Mouse (Mus musculus) adrenal gland (tissue): ENCODE measurements around the gene Gtf3c3.

Source experiments
- intact Hi-C: fragments of 180-260 bp; cut with DNase I; formaldehyde crosslinking; loops from one replicate; pipeline ENCODE4 v1.15.1; 2025
- long read RNA-seq, 2 experiments: library from polyadenylated mRNA; unstranded; transcript quantifications; one replicate each; pipeline ENCODE4 v2.0.0; 2020; ENCODE audit warnings: borderline replicate concordance in 1 of 2; ENCODE audit not compliant: insufficient replicate concordance in 1 of 2

Gene Gtf3c3
- long read RNA-seq, experiment 1, full-length matches to known transcripts, result 8 of 12 reads
- long read RNA-seq, experiment 1, partial matches to known transcripts, result 3 of 12 reads
- long read RNA-seq, experiment 1, other reads (novel, unspliced or antisense), result 1 of 12 reads
- long read RNA-seq, experiment 2, partial matches to known transcripts, result 1 of 1 reads
- long read RNA-seq, experiment 2, other reads (novel, unspliced or antisense), result 0 of 1 reads

DNA sequence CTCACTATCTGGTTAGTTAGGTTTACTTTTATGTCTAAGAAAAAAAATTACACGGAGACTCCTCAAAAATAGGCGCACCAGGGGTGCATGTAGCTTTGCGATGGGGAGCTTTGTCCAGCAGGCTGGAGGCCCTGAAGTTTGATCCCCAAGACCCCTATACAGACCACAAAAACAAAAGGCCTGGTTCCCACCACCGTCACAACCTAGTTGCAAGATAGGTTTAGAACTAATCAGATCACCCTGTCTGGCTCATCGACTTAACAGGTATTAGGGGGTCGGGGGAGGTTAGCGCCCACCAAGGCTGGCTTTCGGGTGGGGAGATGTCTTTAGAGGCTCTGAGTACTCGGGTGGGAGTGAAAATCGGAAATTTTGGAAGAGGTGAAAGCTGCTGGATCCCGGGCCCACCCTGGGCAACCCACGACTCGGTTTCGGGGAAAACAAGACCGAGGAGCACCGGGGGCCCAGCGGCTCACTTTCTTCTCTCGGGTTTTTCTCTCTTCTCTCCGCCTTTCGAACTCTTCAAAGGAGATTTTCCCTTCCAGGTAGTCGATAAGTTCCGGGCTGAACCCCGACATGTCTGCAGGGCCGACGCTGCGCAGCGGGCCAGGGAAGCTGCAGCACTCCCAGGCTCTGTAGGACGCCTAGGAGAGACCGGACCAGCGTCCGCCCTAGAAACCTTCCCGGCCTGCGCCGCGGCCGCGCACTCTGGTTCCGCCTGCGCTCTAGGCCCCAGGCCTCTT, at the start of gene Gtf3c3:
Gene Gtf3c3, minus strand, starts transcription at position 632 of the 740 bp plus-strand sequence.
- intact Hi-C loops, result no loop called here

GRCm38 (mm10) chr1:54484744-54485420, 46.1 kb upstream of the Gtf3c3 start:
- intact Hi-C loops, result no loop called here

DNA sequence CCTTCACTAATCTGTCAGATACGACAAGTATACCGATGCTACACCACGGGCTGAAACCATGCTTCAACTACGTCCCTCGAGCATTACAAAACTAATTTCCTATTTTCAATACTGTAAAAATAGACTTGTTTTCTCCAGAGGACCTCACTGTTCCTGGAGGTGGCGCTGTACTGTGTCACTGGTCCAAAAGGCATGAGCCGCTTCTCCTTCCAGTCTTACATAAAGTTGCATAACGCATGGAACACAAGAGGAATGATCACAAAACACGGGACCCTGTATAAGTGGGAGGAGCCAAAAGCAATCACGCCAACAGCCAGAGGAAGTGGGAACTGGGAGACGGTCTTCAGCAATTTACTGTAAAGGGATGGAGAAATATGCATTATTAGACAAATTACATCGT, 41.7 kb upstream of the Gtf3c3 start:
- intact Hi-C loops, result no loop called here

DNA sequence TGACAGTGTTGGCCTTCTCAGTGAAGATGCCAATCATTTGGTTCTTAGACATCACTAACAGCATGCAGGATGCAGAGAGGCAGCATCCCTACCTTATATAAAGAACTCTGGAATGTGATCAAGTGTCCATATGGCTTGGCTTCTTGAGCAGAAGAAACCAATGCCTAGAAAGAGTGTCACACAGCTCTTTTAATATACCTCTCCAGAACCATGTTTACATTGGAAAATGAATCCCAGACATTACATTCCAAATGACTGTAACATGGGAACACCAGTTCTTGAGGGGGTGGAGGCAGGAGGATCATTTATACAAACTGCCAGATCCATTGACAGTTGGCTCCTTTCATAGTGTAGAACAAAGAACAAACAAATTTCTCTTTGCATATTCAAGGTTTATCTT, 29.9 kb upstream of the Gtf3c3 start:
- intact Hi-C loops, result no loop called here

- intact Hi-C loops, result no loop called here
These were observed 28.6 kb upstream of the Gtf3c3 start for GRCm38 (mm10) chr1:54467366-54467765.

GRCm38 (mm10) chr1:54452116-54452515, 13.3 kb upstream of the Gtf3c3 start:
- intact Hi-C loops, result no loop called here

DNA sequence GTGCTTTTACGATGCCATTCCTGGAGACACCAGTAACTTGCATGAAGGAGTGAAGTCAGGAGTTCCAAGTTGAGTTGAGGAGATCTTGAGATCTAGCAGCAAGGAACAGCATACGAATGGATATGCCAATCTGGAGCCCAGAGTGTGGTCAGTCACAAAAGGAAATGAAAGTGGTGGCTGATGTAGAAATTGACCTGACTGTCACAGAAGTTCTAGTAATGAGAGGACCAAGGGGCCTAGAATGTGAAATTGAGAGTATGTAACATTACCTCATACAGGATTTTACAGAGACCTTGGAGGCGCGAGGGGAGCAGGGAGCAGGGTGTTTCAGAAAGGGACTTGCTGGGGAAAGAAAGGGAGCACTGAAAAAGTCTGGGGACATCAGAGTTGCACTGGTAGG, 10.1 kb upstream of the Gtf3c3 start:
- intact Hi-C loops, result no loop called here

GRCm38 (mm10) chr1:54443641-54444040, 4.9 kb upstream of the Gtf3c3 start:
- intact Hi-C loops, result no loop called here

GRCm38 (mm10) chr1:54439080-54439476, 307 bp upstream of the Gtf3c3 start:
- intact Hi-C loops, result no loop called here

DNA sequence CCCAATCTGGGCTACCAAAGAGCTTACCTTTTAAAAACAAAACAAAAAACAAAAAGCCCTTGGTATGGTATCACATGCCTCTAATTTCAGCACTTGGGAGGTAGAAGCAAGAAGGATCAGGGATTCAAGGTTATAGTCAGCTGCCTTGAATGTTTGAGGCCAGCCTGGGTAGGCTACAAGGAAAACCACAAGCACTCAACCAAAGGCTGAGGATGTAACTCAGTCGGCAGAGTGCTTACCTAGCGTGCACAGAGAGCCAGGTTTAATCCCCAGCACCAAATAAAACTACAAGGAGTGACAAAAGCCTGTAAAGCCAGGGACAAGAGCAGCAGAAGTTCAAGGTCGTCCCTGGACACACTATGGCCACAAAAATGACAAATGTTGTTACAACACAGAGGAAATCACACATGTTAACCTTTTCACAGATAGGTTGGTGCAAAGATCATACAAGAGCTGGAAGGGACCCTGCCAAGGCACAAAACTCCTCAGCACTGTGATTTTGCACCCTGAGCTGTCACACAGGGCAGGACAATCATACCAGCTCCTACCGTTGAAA, 16.5 kb downstream of the Gtf3c3 start:
- intact Hi-C loops, result no loop called here

DNA sequence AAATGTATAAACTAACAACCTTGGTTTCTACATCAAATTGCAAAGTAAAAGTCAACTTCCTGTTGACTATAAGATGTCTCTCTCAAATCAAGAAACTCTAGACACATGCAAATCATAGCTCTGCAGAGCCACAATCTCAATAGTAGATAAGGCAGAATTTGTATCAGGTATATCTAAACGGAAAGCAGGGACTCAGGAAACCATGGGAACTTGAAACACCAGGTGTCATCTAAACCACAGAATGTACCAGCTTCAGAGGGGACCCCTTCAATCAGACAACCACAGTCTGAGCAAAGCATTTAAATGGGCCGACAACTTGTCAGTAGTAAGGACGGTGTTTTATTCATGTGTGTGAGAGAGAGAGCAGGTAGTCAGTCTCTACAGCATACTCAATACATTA, 17.1 kb downstream of the Gtf3c3 start:
- intact Hi-C loops, result no loop called here

DNA sequence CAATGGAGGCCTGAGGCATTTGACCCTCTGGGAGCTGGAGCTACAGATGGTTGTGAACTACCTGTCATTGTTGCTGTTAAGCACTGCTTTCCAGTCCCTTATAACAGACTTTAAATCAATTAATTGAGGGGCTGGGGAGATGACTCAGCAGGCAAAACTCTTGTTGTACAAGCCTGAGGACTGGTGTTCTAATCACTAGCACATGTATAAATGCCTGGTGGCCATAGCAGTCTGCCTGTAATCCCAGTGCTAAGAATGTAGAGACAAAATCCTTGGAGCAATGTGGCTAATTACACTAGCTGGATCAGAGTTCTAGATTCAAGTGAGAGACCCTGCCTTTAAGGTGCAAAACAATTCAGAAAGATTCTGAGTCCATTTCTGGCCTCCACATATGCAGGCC, 36.0 kb downstream of the Gtf3c3 start:
- intact Hi-C loops, result no loop called here

DNA sequence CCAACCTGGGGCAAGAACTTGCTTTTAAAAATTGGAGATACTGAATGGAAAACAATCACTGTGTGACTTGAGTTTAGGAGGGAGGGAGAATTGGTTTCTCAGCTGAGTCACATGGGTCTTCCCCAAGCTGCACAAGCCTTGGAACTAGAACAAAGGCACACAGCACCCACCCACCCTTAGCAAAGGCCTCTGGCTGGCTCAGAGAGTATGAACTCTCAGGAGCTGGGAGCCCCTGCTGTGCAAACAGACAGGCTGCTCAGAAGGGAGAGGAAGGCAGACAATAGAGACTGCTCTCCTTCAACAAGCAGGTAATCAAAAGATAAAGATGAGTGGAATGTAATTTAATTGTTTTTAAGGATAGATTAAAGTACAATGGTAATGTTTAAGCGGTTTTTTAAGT, 54.5 kb downstream of the Gtf3c3 start:
- intact Hi-C loops, result loop anchor here (5.0 kb wide), 1 partner anchor 477 kb away; no protein-coding TSS in a partner anchor

- intact Hi-C loops, result loop anchor here (5.0 kb wide), 1 partner anchor 474 kb away; no protein-coding TSS in a partner anchor
These were observed 57.5 kb downstream of the Gtf3c3 start for GRCm38 (mm10) chr1:54380978-54381914.

DNA sequence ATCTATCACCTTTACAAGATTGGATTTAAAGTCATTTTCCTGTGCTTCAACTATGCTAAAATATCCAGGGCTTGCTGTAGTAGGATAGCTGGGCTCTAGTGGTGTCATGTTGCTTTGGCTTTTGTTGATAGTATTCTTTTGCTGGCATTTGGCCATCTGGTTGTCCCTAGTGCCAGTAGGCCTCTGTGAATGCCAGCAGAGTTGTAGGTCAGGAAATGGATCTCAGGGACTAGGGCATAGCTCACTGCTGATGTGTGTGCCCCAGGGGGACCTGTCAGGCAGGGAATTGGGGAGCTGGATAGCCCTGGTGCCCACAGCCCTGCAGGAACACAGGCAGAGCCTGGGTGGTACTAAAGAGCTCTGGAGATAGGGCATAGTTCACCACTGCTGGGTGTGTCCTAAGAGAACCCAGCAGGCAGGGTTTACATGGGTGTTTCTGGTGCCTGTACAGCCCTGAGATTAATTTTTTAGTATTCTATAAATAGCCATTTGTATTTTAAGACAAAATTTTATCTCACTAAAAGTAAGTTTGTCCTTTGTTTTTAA, 61.2 kb downstream of the Gtf3c3 start:
- intact Hi-C loops, result no loop called here

DNA sequence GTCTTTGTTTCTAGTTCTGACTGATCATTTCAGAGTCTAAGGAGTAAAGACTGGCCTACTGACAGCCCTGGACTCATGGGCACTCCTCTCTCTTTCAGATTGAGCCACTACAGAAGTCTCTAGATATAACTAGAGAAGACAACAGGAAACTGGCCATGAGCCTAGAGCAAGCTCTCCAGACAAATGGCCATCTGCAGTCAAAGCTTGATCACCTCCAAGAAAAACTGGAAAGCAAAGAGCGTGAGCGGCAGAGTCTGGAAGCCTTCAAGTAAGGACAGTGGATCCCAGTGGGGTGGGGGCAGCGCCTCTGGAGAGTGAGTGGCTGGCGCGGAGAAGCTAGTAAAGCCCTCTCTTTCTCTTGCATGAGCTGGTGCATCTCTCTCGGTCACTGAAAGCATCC, 82.2 kb downstream of the Gtf3c3 start:
- intact Hi-C loops, result no loop called here

DNA sequence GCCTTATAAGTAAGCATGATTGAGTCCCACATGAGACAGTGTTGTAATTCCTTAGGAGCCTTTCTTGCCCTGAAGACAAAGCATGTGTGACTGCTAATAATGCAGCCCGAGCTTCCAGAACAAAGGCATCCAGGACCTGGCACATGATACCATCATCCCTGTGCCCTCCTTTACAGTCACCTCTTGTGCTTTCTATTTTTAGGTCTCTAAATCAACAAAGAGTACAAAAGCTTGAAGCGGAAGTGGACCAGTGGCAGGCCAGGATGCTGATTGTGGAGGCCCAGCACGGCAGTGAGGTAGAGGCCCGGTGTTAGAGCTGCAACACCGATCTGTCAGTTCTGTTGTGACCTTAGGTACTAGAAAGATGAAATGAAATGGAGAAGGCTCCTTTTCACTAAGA, 83.3 kb downstream of the Gtf3c3 start:
- intact Hi-C loops, result no loop called here

DNA sequence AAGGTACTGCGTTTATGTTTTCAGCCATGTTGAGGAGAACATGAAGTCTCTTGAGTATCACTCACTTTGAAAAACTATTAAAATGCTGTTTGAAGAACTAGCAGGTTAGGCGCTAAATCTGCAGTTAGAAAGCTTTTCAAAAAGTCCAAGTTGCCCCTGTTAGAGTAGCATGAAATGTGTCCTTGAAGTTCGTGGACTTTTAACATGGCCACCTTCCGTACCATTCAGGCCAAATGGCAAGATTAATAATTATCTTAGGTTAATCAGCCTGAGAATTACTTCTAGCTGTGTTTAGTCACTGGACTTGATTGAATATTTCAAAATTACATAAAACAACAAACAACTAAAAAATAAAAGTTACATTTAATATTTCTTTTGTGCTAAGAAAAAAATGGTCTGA, 84.0 kb downstream of the Gtf3c3 start:
- intact Hi-C loops, result no loop called here
